Mouse (Mus musculus) MEL-GATA-1-ER (cell line): ENCODE measurements around the gene Fam172a.

ENCODE experiments used
- DNase-seq: peaks from one replicate; pipeline ENCODE4 v3.0.0-alpha.2; 2012; ENCODE audit warnings: low read depth; ENCODE audit errors: extremely low read depth

Gene Fam172a

GRCm38 (mm10) chr13:78099746-78100530, 398.1 kb downstream of the Fam172a start:
- DNase-seq, result no peak

DNA sequence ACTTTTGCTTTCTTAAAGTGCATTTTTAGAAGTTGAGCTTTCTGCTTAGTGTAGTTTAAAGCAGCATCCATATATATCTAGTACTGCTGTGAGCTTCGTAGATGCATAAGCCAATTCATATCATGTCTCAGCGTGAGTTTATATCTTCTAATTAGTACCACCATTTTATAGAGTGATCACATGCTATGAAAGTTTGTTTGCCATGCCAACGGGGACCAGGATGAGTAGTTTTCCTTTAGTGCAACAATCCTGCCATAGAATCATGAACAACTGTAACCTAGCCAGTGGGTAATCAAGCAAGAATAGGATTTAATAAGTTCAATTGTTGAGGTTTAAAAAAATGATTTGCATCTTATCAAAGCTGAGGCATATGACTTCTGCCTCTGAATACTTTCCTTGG, 398.8 kb downstream of the Fam172a start:
- no peak for DNase-seq

DNA sequence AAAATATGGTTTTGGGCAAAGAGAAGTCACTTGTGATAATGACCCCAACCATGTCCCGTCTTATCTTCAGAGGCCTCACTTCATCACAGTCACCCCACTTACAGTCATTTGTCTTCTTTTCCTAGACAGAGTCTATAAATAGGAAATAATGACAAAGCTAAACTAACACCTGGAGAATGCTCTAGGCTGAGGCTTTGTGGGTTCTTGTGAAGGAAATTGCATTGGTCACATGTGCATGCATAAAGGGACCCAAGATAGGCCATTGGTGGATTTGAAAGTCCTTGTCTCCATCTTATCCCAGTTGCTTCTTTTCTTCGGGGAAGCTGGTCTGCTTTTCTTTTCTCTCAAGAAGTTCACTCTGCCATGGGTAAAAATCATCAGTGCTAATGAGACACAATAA, 400.5 kb downstream of the Fam172a start:
- no peak for DNase-seq

GRCm38 (mm10) chr13:78104851-78105250, 403.0 kb downstream of the Fam172a start:
- no peak for DNase-seq

- no peak for DNase-seq
Observed at GRCm38 (mm10) chr13:78110648-78111047, 408.8 kb downstream of the Fam172a start.

GRCm38 (mm10) chr13:78113978-78114377, 412.1 kb downstream of the Fam172a start:
- no peak for DNase-seq

GRCm38 (mm10) chr13:78118715-78119114, 416.9 kb downstream of the Fam172a start:
- no peak for DNase-seq

DNA sequence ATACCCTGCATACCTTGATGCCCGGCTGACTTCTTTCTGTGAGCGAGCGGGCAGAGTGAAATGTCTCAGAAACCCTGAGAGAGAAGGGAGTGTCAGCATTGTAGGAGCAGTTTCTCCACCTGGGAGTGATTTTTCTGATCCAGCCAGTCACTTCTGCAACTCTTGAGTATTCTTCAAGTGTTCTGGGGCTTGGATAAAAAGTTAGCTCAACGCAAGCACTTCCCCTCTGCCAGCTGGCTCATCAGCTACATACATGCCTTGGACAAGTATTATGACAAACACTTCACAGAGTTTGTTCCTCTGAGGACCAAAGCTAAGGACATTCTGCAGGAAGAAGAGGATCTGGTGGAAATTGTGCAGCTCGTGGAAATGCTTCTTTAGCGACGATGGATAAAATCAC, 420.2 kb downstream of the Fam172a start:
- no peak for DNase-seq

- no peak for DNase-seq
Observed at GRCm38 (mm10) chr13:78123911-78124426, 422.1 kb downstream of the Fam172a start.

DNA sequence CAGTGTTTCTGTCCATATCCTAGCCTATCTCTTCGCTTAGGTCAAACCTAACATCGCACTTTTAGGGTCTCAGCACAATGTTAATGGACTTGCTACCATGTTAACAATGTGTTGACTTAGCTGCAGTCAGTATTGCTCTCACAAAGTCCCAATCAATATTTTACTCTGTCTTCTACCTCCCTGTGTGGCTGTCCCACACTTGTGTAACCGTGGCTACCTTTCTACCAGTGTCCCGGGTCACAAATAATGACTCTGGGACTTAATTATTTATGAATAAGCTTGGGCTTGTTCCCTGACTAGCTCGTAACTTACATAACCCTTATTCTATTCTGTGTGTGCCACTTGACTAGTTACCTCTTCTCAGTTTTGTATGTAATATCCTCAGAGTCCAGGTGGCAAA, 455.6 kb downstream of the Fam172a start:
- DNase-seq, result no peak

- no peak for DNase-seq
Observed at GRCm38 (mm10) chr13:78162149-78162548, 460.3 kb downstream of the Fam172a start.

GRCm38 (mm10) chr13:78163087-78163958, 461.5 kb downstream of the Fam172a start:
- DNase-seq, result peak; percentile 49

DNA sequence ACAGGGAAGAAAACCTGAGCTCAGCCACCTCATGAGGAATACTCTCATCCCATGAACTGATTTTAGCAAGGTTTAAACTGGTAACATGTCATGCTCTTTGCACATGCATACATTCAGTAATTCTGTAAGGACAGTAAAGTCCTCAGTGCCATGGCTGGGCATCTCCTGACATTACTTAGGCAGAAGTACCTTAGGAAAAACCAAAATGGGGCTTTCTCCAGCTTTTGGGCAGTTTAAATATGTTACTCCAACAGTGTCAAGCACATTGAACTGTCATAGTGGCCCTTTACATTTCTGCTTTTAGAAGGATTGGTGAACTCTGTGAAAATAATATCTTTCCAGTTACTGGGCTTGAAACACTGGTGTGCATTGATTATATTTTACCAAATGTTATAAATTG, 463.1 kb downstream of the Fam172a start:
- DNase-seq, result no peak

DNA sequence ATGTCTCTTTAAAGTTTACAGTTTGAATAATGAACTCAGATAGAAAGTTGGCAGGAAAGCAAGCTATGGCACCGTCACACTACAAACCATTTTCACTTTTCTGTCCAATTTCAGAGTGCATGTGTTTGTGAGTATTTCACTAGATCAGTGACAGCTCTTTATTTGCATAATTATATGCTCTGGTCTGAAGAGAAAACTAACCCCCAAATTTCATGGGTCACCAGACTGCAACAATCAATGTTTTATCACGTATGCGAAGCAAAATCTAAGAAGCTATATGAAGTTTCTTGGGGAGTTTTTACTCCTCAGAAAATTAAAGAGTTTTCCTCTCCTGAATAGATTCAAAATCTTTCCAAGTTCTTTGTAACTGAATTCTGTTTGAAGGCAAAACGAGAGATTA, 466.3 kb downstream of the Fam172a start:
- no peak for DNase-seq

DNA sequence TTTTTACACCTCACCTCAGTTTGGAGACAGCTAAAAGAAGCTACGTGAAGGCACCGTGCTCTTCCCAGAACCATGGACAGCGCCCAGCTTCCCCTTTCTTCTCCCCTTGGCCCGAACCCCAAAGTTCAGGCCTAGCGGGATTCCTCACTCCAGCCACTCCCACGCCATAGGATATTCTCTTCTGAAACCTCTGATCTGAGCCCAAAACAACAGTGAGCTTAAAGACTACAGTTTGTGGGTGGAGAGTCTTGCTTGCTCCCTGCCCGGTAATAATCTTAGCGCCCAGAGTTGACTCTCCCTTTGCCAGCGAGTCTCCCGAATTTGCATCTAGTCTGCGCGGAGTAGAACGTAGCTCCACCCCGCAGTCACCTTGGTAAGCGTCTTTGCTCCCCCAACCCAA, 469.5 kb downstream of the Fam172a start:
- DNase-seq, result no peak

- no peak for DNase-seq
Observed at GRCm38 (mm10) chr13:78171984-78172636, 470.3 kb downstream of the Fam172a start.

GRCm38 (mm10) chr13:78172861-78173260, 471.0 kb downstream of the Fam172a start:
- no peak for DNase-seq

GRCm38 (mm10) chr13:78174191-78174590, 472.4 kb downstream of the Fam172a start:
- DNase-seq, result no peak

- DNase-seq, result no peak
Observed at GRCm38 (mm10) chr13:78174891-78175290, 473.1 kb downstream of the Fam172a start.

GRCm38 (mm10) chr13:78175821-78176380, 474.1 kb downstream of the Fam172a start:
- no peak for DNase-seq

DNA sequence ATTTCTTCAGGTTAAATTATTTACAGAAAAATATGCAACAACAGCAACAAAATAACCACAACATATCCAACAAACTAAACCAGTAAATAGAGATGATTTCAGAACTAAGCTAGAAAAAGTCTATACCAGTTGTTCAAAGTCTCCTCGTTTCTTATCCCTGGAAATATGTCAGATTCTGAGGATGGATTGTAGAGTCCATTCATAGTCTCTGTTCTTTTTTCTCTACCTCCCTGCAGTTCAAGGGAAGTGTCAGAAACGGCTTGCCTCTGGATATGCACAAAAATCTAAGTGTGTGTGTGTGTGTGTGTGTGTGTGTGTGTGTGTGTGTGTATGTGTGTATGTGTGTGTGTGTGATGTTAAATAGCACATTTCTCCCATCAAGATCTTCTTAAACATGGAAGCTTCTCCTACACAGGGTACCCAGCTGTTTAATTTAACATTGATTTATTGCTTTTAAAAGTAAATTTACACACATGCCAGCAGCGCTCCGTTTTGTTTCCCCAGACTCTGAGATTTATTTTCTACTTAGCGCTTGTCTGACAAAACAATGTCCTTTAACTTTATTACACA, 475.6 kb downstream of the Fam172a start:
- DNase-seq, result no peak
